In the genomic region with DNA sequence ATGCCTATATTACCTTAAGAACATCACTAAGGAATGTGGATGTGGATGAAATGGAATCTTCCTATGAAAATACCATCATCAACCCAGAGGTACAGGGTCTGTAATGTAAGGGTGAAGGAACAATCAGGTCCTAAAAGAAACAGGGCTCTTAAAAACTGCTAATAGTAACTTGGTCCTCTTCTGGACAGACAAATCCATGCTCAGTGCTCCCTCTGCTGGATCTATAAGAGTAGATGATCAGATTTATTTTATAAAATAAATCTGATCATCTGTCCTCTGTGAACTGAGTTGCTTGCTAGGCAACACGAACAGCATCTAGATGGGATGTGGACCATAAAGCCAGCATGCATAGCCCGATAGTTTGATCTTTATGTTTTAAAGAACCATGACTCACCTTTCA, we compare ENCODE assay signal across 12 mouse cellular contexts.
DNase-seq lines count a peak whose midpoint lies in the region; ATAC-seq and TF ChIP-seq lines count a peak whose summit lies in the region.
"Had no signal": no experiment of that assay in that cellular context is flagged by ENCODE, and none has a peak within 500 bp of the region (broad histone marks: within the 10 kb centered on the region; RNA-seq: fewer than 3 reads in every experiment).

No protein-coding gene starts in this region.

- H3K9ac ChIP-seq in intestine, postnatal 0 days (ENCODE audit: low read depth, low read length), result no peak overlapping the region
- H3K9ac ChIP-seq in intestine, embryonic 15.5 days, result no peak overlapping the region
- H3K9ac ChIP-seq in midbrain, embryonic 14.5 days (replicated peaks; ENCODE audit: low read length), result no peak overlapping the region
- H3K9ac ChIP-seq in midbrain, embryonic 11.5 days (ENCODE audit: low read length), result no peak overlapping the region
- no peak overlapping the region for H3K9ac ChIP-seq in stomach, postnatal 0 days (ENCODE audit: low read length)

- H3K4me1 ChIP-seq in intestine, postnatal 0 days (replicated peaks; ENCODE audit: control insufficient read depth, insufficient read depth, low read length), result no peaks in the 10 kb centered on the region
- H3K4me1 ChIP-seq in intestine, embryonic 15.5 days (replicated peaks), result no peaks in the 10 kb centered on the region
- no peaks in the 10 kb centered on the region for H3K4me1 ChIP-seq in midbrain, embryonic 14.5 days (ENCODE audit: control insufficient read depth, insufficient read depth, low read length)
- no peaks in the 10 kb centered on the region for H3K4me1 ChIP-seq in midbrain, embryonic 11.5 days (ENCODE audit: control insufficient read depth, insufficient read depth, low read length)
- no peaks in the 10 kb centered on the region for H3K4me1 ChIP-seq in stomach, postnatal 0 days (replicated peaks; ENCODE audit: control insufficient read depth, insufficient read depth)
- H3K4me1 ChIP-seq: megakaryocyte, embryonic 14.5 days had no signal

- H3K27me3 ChIP-seq in intestine, postnatal 0 days (replicated peaks; ENCODE audit: control insufficient read depth, insufficient read depth, low read length), result no peaks in the 10 kb centered on the region
- no peaks in the 10 kb centered on the region for H3K27me3 ChIP-seq in intestine, embryonic 15.5 days (replicated peaks)
- no peaks in the 10 kb centered on the region for H3K27me3 ChIP-seq in midbrain, embryonic 14.5 days (ENCODE audit: control insufficient read depth, insufficient read depth, low read length)
- no peaks in the 10 kb centered on the region for H3K27me3 ChIP-seq in midbrain, embryonic 11.5 days (ENCODE audit: control insufficient read depth, insufficient read depth, low read length)
- no peaks in the 10 kb centered on the region for H3K27me3 ChIP-seq in stomach, postnatal 0 days (ENCODE audit: control insufficient read depth, insufficient read depth, low read length)
- H3K27me3 ChIP-seq: megakaryocyte, embryonic 14.5 days had no signal

- TF ChIP-seq EP300 in stomach, postnatal 0 days (optimal IDR thresholded peaks at IDR 0.05), result no peak

- DNase-seq in midbrain, embryonic 14.5 days, result peak; percentile 68
- DNase-seq in midbrain, embryonic 11.5 days (ENCODE audit: low spot score, missing footprints), result no peak
- peak; percentile 3 for DNase-seq in adipocyte (ENCODE audit: low spot score)
- DNase-seq in stomach, postnatal 0 days (ENCODE audit: low spot score), result no peak
- no peak for DNase-seq in frontal cortex, postnatal 36 days (ENCODE audit: low spot score in 2 of 2)
- DNase-seq: cerebellum, adult 9-11 months; heart, adult 11 months had no signal

- no peak overlapping the region for H3K4me3 ChIP-seq in intestine, postnatal 0 days (ENCODE audit: low read depth, low read length)
- H3K4me3 ChIP-seq in intestine, embryonic 15.5 days (replicated peaks), result no peak overlapping the region
- no peak overlapping the region for H3K4me3 ChIP-seq in midbrain, embryonic 14.5 days (replicated peaks; ENCODE audit: low read depth, low read length)
- H3K4me3 ChIP-seq in midbrain, embryonic 11.5 days (ENCODE audit: low read depth, low read length), result no peak overlapping the region
- no peak overlapping the region for H3K4me3 ChIP-seq in stomach, postnatal 0 days (ENCODE audit: low read depth, low read length)
- H3K4me3 ChIP-seq: megakaryocyte, embryonic 14.5 days had no signal

- no peaks in the 10 kb centered on the region for H3K9me3 ChIP-seq in intestine, postnatal 0 days (ENCODE audit: control insufficient read depth)
- no peaks in the 10 kb centered on the region for H3K9me3 ChIP-seq in intestine, embryonic 15.5 days
- H3K9me3 ChIP-seq in midbrain, embryonic 14.5 days (ENCODE audit: control insufficient read depth, low read length), result no peaks in the 10 kb centered on the region
- no peaks in the 10 kb centered on the region for H3K9me3 ChIP-seq in midbrain, embryonic 11.5 days (ENCODE audit: control insufficient read depth, low read length)
- H3K9me3 ChIP-seq in stomach, postnatal 0 days (ENCODE audit: control insufficient read depth, low read length), result no peaks in the 10 kb centered on the region
- H3K9me3 ChIP-seq: megakaryocyte, embryonic 14.5 days had no signal

- WGBS in intestine, postnatal 0 days, result 49% methylated on average over 2 of the region's 2 CpGs
- 60% methylated on average over 2 of the region's 2 CpGs for WGBS in intestine, embryonic 15.5 days
- 79% methylated on average over 2 of the region's 2 CpGs for WGBS in midbrain, embryonic 14.5 days
- WGBS in midbrain, embryonic 11.5 days, result 77% methylated on average over 2 of the region's 2 CpGs
- 68% methylated on average over 2 of the region's 2 CpGs for WGBS in stomach, postnatal 0 days

- TF ChIP-seq CTCF in intestine, postnatal 0 days (IDR thresholded peaks at IDR 0.05; ENCODE audit: low read depth), result peak; percentile 64
- peak; percentile 57 for TF ChIP-seq CTCF in stomach, postnatal 0 days (IDR thresholded peaks at IDR 0.05; ENCODE audit: low read depth)

- ATAC-seq in intestine, postnatal 0 days, result no peak
- ATAC-seq in intestine, embryonic 15.5 days, result no peak
- ATAC-seq in midbrain, embryonic 14.5 days (ENCODE audit: low FRiP score, low TSS enrichment), result no peak
- no peak for ATAC-seq in midbrain, embryonic 11.5 days (ENCODE audit: low FRiP score)
- no peak for ATAC-seq in stomach, postnatal 0 days (ENCODE audit: low FRiP score, low TSS enrichment)
- no peak for ATAC-seq in CD4-positive, CD25-positive, alpha-beta regulatory T cell, adult 4 months

- H3K27ac ChIP-seq in intestine, postnatal 0 days (ENCODE audit: low read depth, low read length), result no peak overlapping the region
- H3K27ac ChIP-seq in intestine, embryonic 15.5 days, result no peak overlapping the region
- H3K27ac ChIP-seq in midbrain, embryonic 14.5 days (replicated peaks; ENCODE audit: low read depth, low read length), result no peak overlapping the region
- H3K27ac ChIP-seq in midbrain, embryonic 11.5 days (ENCODE audit: low read depth, low read length), result no peak overlapping the region
- no peak overlapping the region for H3K27ac ChIP-seq in stomach, postnatal 0 days (replicated peaks)

- no peak overlapping the region for H3K4me2 ChIP-seq in intestine, postnatal 0 days (replicated peaks; ENCODE audit: low read depth)
- H3K4me2 ChIP-seq in intestine, embryonic 15.5 days (replicated peaks), result no peak overlapping the region
- H3K4me2 ChIP-seq in midbrain, embryonic 14.5 days (ENCODE audit: low read length), result no peak overlapping the region
- H3K4me2 ChIP-seq in midbrain, embryonic 11.5 days, result no peak overlapping the region
- no peak overlapping the region for H3K4me2 ChIP-seq in stomach, postnatal 0 days (replicated peaks; ENCODE audit: low read depth)
- H3K4me2 ChIP-seq: liver, embryonic 11.5 days had no signal

- H3K36me3 ChIP-seq in intestine, postnatal 0 days (ENCODE audit: control insufficient read depth, insufficient read depth), result no peaks in the 10 kb centered on the region
- H3K36me3 ChIP-seq in intestine, embryonic 15.5 days, result no peaks in the 10 kb centered on the region
- no peaks in the 10 kb centered on the region for H3K36me3 ChIP-seq in midbrain, embryonic 14.5 days (ENCODE audit: control insufficient read depth, insufficient read depth, low read length)
- H3K36me3 ChIP-seq in midbrain, embryonic 11.5 days (ENCODE audit: control insufficient read depth, insufficient read depth, low read length), result no peaks in the 10 kb centered on the region
- H3K36me3 ChIP-seq in stomach, postnatal 0 days (ENCODE audit: control insufficient read depth, insufficient read depth, low read length), result no peaks in the 10 kb centered on the region

Comparison
In these comparisons a context has a peak if more than half of its experiments do, and no peak if none do; other contexts are left out.
1. DNase-seq: peak in midbrain, embryonic 14.5 days (single experiment) and adipocyte (single experiment); none in midbrain, embryonic 11.5 days (single experiment), stomach, postnatal 0 days (single experiment) and frontal cortex, postnatal 36 days (0 of 2).